Mouse (Mus musculus): Measurements from ENCODE around the gene Clrn1. TPM values are rescaled to one million over a fixed set of nuclear protein-coding genes. Genes with fewer than 3 reads are reported as not detected.

Clrn1 gene
- polyA plus RNA-seq (2014; fragmentation: Nextera tagmentation; extraction: Ambion mirVana) = 1.0 and 2.0 TPM in 2 replicates

DNA sequence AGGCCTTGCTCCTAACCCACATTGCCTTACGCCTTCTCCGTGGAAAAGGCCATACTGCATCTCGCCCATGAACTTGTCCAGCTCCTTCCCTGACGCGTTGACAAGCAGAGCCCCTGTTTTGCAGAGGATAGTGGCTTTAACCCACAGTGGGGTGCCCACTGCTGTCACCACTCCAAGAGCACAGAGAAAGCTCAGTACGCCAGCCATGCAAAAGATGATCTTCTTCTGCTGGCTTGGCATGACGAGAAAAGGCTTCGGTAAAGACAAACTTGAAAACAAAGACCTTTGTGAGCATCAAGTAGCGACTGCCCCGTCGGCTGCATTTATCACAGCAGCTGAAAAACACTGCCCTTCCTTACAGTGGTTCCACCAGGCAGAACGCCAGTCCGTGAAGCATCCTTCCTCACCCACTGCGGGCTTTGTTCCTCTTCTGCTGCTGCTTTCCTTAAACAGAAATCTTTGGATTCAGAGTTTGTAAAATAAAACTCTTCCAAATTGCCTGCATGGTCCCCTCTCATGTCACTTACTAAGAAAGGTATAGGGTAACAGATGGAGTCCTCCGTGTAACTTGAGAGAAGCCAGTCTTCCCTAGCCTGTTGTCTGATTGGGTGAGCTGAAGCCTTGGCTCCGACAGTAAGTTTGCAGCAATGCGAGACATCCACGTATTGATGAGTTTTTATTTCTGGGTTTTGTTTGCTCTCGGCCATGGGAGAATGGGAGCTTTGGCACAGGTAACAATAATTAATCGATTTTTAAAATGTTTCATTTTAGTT, at the start of gene Clrn1:
TSS of gene Clrn1 (minus strand) at position 540 of the 773 bp plus-strand sequence.
- H3K4me1 ChIP-seq (ENCODE audit: control insufficient read depth, insufficient read depth, low read length) = no peaks in the 10 kb centered on the region
- peak; percentile 20 for DNase-seq (ENCODE audit: low spot score)
- peak within 1 kb of the TSS; percentile 28 for H3K9ac ChIP-seq (replicated peaks; ENCODE audit: low read length)
- no peak within 1 kb of the TSS for H3K4me3 ChIP-seq (ENCODE audit: low read depth, low read length)
- H3K9me3 ChIP-seq (replicated peaks; ENCODE audit: control insufficient read depth, low read length) = no peaks in the 10 kb centered on the region
- H3K27ac ChIP-seq (replicated peaks; ENCODE audit: low read depth, low read length) = no peak within 1 kb of the TSS
- ATAC-seq (replicated peaks; ENCODE audit: insufficient number of reproducible peaks, low FRiP score, low TSS enrichment, low read depth) = no peak
- no peak within 1 kb of the TSS for H3K4me2 ChIP-seq (ENCODE audit: low read depth, low read length)
- H3K27me3 ChIP-seq (ENCODE audit: control insufficient read depth, insufficient read depth, low read length) = no peaks in the 10 kb centered on the region
- H3K36me3 ChIP-seq (replicated peaks; ENCODE audit: control insufficient read depth, insufficient read depth, low read depth, low read length) = no peaks in the 10 kb centered on the region
- WGBS = 60% methylated on average over 20 of the region's 20 CpGs

DNA sequence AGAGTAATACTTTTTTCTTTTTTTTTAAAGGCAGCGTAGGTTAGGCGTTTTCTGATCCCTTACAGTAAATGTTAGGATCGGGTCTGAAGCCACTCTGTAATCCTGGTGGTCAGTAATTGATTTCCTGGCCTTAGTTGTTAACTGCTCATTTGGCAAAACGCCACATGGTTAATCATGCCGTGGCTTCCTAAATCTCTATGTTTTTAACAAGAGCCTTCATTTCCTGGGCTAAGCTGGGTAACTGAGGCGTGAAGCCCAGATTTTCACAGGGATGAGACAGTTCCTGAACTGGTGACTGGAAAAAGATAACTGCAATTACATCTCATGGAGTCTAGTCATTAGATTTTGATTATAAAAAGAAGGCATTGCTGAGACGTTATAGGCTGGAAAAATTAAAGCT, 38.9 kb upstream of the Clrn1 start:
- H3K36me3 ChIP-seq (replicated peaks; ENCODE audit: control insufficient read depth, insufficient read depth, low read depth, low read length) = no peaks in the 10 kb centered on the region
- DNase-seq (ENCODE audit: low spot score) (no peak), ATAC-seq (replicated peaks; ENCODE audit: insufficient number of reproducible peaks, low FRiP score, low TSS enrichment, low read depth) (no peak)

DNA sequence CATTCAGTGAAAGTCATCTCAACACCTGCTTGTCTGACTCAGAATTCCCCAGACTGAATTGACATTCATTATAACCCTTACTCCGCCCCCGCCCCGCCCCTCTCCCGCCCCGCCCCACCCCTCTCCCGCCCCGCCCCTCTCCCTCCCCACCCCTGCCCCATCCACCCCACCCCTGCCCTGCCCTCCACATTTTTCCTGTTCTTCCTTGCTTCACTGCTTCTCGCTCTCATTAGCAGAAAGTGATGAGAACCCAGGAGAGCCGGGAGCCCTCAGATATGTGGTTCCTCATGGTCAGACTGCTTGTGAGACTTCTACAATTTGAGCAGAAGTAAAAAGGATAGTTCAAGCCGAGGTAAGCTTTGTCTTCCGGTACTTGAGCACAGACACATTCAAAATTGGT, 38.0 kb upstream of the Clrn1 start:
- DNase-seq (ENCODE audit: low spot score) (no peak), ATAC-seq (replicated peaks; ENCODE audit: insufficient number of reproducible peaks, low FRiP score, low TSS enrichment, low read depth) (no peak)
- Histone ChIP-seq H3K4me2 (ENCODE audit: low read depth, low read length) (no peak overlapping the region), H3K4me1 (ENCODE audit: control insufficient read depth, insufficient read depth, low read length) (no peaks in the 10 kb centered on the region), H3K9ac (replicated peaks; ENCODE audit: low read length) (no peak overlapping the region), H3K36me3 (replicated peaks; ENCODE audit: control insufficient read depth, insufficient read depth, low read depth, low read length) (no peaks in the 10 kb centered on the region), H3K9me3 (replicated peaks; ENCODE audit: control insufficient read depth, low read length) (no peaks in the 10 kb centered on the region), H3K27ac (replicated peaks; ENCODE audit: low read depth, low read length) (no peak overlapping the region), H3K27me3 (ENCODE audit: control insufficient read depth, insufficient read depth, low read length) (no peaks in the 10 kb centered on the region), H3K4me3 (ENCODE audit: low read depth, low read length) (no peak overlapping the region)
- 68% methylated on average over 11 of the region's 11 CpGs for WGBS

More for the DNA sequence above, 38.9 kb upstream of the Clrn1 start:
- H3K4me2 ChIP-seq (ENCODE audit: low read depth, low read length) = no peak overlapping the region
- H3K9ac ChIP-seq (replicated peaks; ENCODE audit: low read length) = no peak overlapping the region
- H3K4me3 ChIP-seq (ENCODE audit: low read depth, low read length) = no peak overlapping the region
- H3K4me1 ChIP-seq (ENCODE audit: control insufficient read depth, insufficient read depth, low read length) = no peaks in the 10 kb centered on the region
- WGBS = 73% methylated on average over 7 of the region's 7 CpGs
- no peak overlapping the region for H3K27ac ChIP-seq (replicated peaks; ENCODE audit: low read depth, low read length)
- no peaks in the 10 kb centered on the region for H3K9me3 ChIP-seq (replicated peaks; ENCODE audit: control insufficient read depth, low read length)
- H3K27me3 ChIP-seq (ENCODE audit: control insufficient read depth, insufficient read depth, low read length) = no peaks in the 10 kb centered on the region

DNA sequence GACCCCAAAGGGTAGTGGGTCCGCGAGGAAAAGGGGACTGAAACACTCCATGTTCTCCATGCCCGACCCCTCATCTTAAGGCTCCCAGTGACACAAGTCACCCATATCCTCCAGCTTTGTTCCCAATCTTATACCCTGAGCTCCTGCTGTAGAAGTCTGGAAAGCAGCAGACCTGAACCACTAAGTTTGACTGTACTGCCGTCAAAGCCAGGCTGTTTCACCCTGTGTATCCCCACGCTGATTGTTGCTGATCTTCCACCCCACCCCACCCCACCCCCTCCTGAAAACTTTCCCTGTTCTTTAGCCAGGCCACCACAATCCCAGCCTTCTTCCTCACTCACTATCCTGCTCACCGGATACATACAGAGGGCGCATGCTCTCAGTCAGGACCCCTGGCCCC, 37.5 kb upstream of the Clrn1 start:
- Histone ChIP-seq H3K27ac (replicated peaks; ENCODE audit: low read depth, low read length) (no peak overlapping the region), H3K4me3 (ENCODE audit: low read depth, low read length) (no peak overlapping the region), H3K27me3 (ENCODE audit: control insufficient read depth, insufficient read depth, low read length) (no peaks in the 10 kb centered on the region), H3K9ac (replicated peaks; ENCODE audit: low read length) (no peak overlapping the region), H3K4me2 (ENCODE audit: low read depth, low read length) (no peak overlapping the region), H3K36me3 (replicated peaks; ENCODE audit: control insufficient read depth, insufficient read depth, low read depth, low read length) (no peaks in the 10 kb centered on the region), H3K4me1 (ENCODE audit: control insufficient read depth, insufficient read depth, low read length) (no peaks in the 10 kb centered on the region), H3K9me3 (replicated peaks; ENCODE audit: control insufficient read depth, low read length) (no peaks in the 10 kb centered on the region)
- ATAC-seq (replicated peaks; ENCODE audit: insufficient number of reproducible peaks, low FRiP score, low TSS enrichment, low read depth) (no peak), DNase-seq (ENCODE audit: low spot score) (no peak)
- WGBS = 80% methylated on average over 7 of the region's 7 CpGs

DNA sequence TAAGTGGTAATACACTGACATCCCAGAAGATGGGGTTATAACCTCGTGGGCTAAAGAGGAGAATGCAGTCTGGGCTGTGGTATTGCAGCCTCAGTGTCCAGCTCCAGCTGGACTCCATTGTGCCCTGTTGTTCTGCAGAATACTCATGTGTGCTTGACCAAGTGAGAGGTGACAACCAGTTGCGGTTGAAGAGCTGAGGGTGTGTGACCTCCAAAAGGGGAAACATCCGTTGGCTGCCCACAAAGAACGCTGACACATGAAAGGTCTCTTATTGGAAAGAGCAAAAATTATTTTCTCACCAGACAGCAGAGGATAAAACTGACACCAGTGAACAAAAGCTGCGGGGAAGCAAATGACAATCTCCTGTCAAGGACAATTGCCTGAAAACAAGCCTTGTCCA, 36.2 kb upstream of the Clrn1 start:
- no peak for ATAC-seq (replicated peaks; ENCODE audit: insufficient number of reproducible peaks, low FRiP score, low TSS enrichment, low read depth)
- Histone ChIP-seq H3K4me1 (ENCODE audit: control insufficient read depth, insufficient read depth, low read length) (no peaks in the 10 kb centered on the region), H3K9ac (replicated peaks; ENCODE audit: low read length) (no peak overlapping the region), H3K4me2 (ENCODE audit: low read depth, low read length) (no peak overlapping the region), H3K9me3 (replicated peaks; ENCODE audit: control insufficient read depth, low read length) (no peaks in the 10 kb centered on the region), H3K27ac (replicated peaks; ENCODE audit: low read depth, low read length) (no peak overlapping the region), H3K27me3 (ENCODE audit: control insufficient read depth, insufficient read depth, low read length) (no peaks in the 10 kb centered on the region), H3K36me3 (replicated peaks; ENCODE audit: control insufficient read depth, insufficient read depth, low read depth, low read length) (no peaks in the 10 kb centered on the region), H3K4me3 (ENCODE audit: low read depth, low read length) (no peak overlapping the region)
- DNase-seq (ENCODE audit: low spot score) = no peak
- 76% methylated on average over 5 of the region's 5 CpGs for WGBS

DNA sequence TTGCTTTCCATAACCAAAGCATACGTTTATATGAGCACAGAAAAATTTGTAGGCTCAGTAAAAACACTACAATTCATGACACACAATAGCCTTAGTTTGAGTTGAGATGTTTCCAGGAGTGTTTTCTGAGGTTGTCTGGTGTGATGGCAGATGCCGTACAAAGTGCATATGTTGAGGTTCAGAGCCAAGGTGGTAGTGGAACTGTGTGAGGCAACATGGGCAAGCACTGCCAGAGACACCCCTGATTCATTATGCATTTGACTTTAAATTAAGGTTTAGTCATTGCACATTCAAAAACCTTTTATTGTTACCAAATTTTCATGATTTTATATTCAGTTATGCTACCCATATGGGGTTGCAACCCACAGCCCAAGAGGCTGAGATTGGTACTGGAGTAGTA, 19.5 kb upstream of the Clrn1 start:
- no peaks in the 10 kb centered on the region for H3K27me3 ChIP-seq (ENCODE audit: control insufficient read depth, insufficient read depth, low read length)
- H3K9ac ChIP-seq (replicated peaks; ENCODE audit: low read length) = no peak overlapping the region
- H3K36me3 ChIP-seq (replicated peaks; ENCODE audit: control insufficient read depth, insufficient read depth, low read depth, low read length) = no peaks in the 10 kb centered on the region
- no peaks in the 10 kb centered on the region for H3K9me3 ChIP-seq (replicated peaks; ENCODE audit: control insufficient read depth, low read length)
- no peak for DNase-seq (ENCODE audit: low spot score)
- no peak overlapping the region for H3K4me3 ChIP-seq (ENCODE audit: low read depth, low read length)
- no peaks in the 10 kb centered on the region for H3K4me1 ChIP-seq (ENCODE audit: control insufficient read depth, insufficient read depth, low read length)
- no peak overlapping the region for H3K4me2 ChIP-seq (ENCODE audit: low read depth, low read length)
- ATAC-seq (replicated peaks; ENCODE audit: insufficient number of reproducible peaks, low FRiP score, low TSS enrichment, low read depth) = no peak
- WGBS = 90% methylated on average over 2 of the region's 2 CpGs
- H3K27ac ChIP-seq (replicated peaks; ENCODE audit: low read depth, low read length) = no peak overlapping the region

DNA sequence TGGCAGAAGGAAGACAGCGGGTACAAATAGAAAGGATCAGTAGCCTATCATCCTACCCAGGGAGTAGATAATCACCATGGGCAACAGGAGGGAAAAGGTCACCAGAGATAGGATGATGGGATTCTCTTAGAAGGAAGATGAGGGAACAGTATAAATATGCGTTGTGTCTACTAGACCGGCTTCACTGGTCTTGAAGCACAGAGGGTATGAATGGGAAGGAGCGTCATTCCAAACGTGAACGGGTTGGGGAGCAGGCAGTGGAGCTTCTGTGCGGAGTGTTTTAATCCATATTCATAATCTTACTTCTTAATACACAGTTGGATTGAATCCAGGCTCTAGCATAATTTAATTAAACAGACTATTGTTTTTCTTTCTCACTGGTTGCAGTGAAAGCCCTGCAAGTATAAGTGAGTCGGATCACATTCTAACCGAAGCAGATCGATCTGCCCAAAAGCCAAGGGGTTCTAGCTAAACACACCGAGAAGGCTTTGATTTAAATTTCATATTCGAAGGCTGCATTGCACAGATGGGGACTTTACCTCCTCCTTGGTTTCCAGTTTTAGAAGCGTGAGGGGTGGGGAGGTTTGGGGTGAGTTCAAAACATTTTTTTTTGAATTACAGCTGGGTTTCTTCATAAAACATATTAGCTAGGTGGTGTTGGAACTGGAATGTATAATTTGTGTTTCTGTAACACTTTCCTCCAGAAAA, 17.1 kb upstream of the Clrn1 start:
- no peak overlapping the region for H3K9ac ChIP-seq (replicated peaks; ENCODE audit: low read length)
- WGBS = 87% methylated on average over 13 of the region's 13 CpGs
- H3K27ac ChIP-seq (replicated peaks; ENCODE audit: low read depth, low read length) = no peak overlapping the region
- H3K4me2 ChIP-seq (ENCODE audit: low read depth, low read length) = no peak overlapping the region
- ATAC-seq (replicated peaks; ENCODE audit: insufficient number of reproducible peaks, low FRiP score, low TSS enrichment, low read depth) = no peak
- no peak for DNase-seq (ENCODE audit: low spot score)
- H3K27me3 ChIP-seq (ENCODE audit: control insufficient read depth, insufficient read depth, low read length) = no peaks in the 10 kb centered on the region
- no peaks in the 10 kb centered on the region for H3K4me1 ChIP-seq (ENCODE audit: control insufficient read depth, insufficient read depth, low read length)
- no peaks in the 10 kb centered on the region for H3K36me3 ChIP-seq (replicated peaks; ENCODE audit: control insufficient read depth, insufficient read depth, low read depth, low read length)
- H3K9me3 ChIP-seq (replicated peaks; ENCODE audit: control insufficient read depth, low read length) = no peaks in the 10 kb centered on the region
- H3K4me3 ChIP-seq (ENCODE audit: low read depth, low read length) = no peak overlapping the region

DNA sequence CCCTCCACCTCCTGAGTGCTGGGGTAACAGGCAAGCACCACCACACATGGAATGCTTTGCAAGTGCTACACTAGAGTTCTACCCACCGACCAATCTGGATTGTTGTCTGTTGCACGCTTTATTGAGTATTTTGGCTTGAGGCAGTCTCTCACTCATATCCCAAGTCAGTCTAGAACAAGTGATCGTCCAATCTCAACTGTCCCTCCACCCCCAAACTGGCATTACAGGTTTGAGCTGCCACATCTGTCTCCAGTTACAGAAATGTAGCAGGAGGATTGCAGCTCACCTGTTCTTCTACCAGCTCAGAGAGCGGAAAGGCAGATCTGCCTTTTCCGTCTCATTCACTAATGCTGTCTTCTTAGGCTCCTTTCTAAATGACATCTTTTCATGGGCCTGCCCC, 10.0 kb upstream of the Clrn1 start:
- no peaks in the 10 kb centered on the region for H3K4me1 ChIP-seq (ENCODE audit: control insufficient read depth, insufficient read depth, low read length)
- H3K36me3 ChIP-seq (replicated peaks; ENCODE audit: control insufficient read depth, insufficient read depth, low read depth, low read length) = no peaks in the 10 kb centered on the region
- no peak for DNase-seq (ENCODE audit: low spot score)
- H3K9ac ChIP-seq (replicated peaks; ENCODE audit: low read length) = no peak overlapping the region
- no peak overlapping the region for H3K4me2 ChIP-seq (ENCODE audit: low read depth, low read length)
- no peak overlapping the region for H3K27ac ChIP-seq (replicated peaks; ENCODE audit: low read depth, low read length)
- H3K9me3 ChIP-seq (replicated peaks; ENCODE audit: control insufficient read depth, low read length) = no peaks in the 10 kb centered on the region
- no peak for ATAC-seq (replicated peaks; ENCODE audit: insufficient number of reproducible peaks, low FRiP score, low TSS enrichment, low read depth)
- WGBS = 82% methylated on average over 5 of the region's 5 CpGs
- H3K4me3 ChIP-seq (ENCODE audit: low read depth, low read length) = no peak overlapping the region
- H3K27me3 ChIP-seq (ENCODE audit: control insufficient read depth, insufficient read depth, low read length) = no peaks in the 10 kb centered on the region

Measured in embryonic facial prominence, embryonic 11.5 days (tissue).